Mouse (Mus musculus) lung, adult 2 months (tissue): ENCODE measurements around the gene Ldlrad3. TPM values are rescaled to one million over a fixed set of nuclear protein-coding genes. Genes with fewer than 3 reads are reported as not detected.

Experiments used
- DNase-seq: peaks from one replicate; pipeline ENCODE4 v3.0.0; 2022
- H3K4me1 ChIP-seq: fragments of 200-500 bp; 2 replicates; pipeline ENCODE4 v1.6.1; 2011; ENCODE audit warnings: low read length; ENCODE audit not compliant: control insufficient read depth, insufficient read depth
- H3K4me3 ChIP-seq: fragments of 200-500 bp; replicated peaks from 2 replicates; pipeline ENCODE3; 2011; ENCODE audit warnings: low read depth, mild to moderate bottlenecking, control low read depth, low read length; ENCODE audit errors: extremely low read depth
- CTCF ChIP-seq: fragments of 200-500 bp; IDR thresholded peaks from 2 replicates; pipeline ENCODE4 v1.5.1; 2011; ENCODE audit warnings: mild to moderate bottlenecking, low read length, control low read depth; ENCODE audit not compliant: insufficient read depth
- POLR2A ChIP-seq: fragments of 200-500 bp; IDR thresholded peaks from 2 replicates; pipeline ENCODE4 v1.6.1; 2011; ENCODE audit warnings: low read depth, mild to moderate bottlenecking, control low read depth, low read length, borderline replicate concordance; ENCODE audit errors: extremely low read depth
- WGBS: fragments of 180-500 bp; shearing (Covaris S2); methylation state at CpG from one replicate; pipeline ENCODE4 v1.1.7; 2018; 5-methylcytosine and 5-hydroxymethylcytosine counted together
- polyA plus RNA-seq: library from polyadenylated mRNA; depleted of rRNA; stranded (reverse); fragments of >200 nt; gene quantifications from 2 replicates; pipeline ENCODE4 v1.2.3, GENCODE M21; 2012

Ldlrad3 gene
- polyA plus RNA-seq, 1 experiment: 14.6 TPM

- DNase-seq: no peak
- TF ChIP-seq POLR2A (no peak), CTCF (no peak)
- whole genome bisulfite sequencing: 88% methylated on average over 4 of the region's 4 CpGs
- no peak overlapping the region for H3K4me3 ChIP-seq
- H3K4me1 ChIP-seq: no peaks in the 10 kb centered on the region
These were observed 64.6 kb downstream of the Ldlrad3 start for GRCm38 (mm10) chr2:102121440-102122145.

DNA sequence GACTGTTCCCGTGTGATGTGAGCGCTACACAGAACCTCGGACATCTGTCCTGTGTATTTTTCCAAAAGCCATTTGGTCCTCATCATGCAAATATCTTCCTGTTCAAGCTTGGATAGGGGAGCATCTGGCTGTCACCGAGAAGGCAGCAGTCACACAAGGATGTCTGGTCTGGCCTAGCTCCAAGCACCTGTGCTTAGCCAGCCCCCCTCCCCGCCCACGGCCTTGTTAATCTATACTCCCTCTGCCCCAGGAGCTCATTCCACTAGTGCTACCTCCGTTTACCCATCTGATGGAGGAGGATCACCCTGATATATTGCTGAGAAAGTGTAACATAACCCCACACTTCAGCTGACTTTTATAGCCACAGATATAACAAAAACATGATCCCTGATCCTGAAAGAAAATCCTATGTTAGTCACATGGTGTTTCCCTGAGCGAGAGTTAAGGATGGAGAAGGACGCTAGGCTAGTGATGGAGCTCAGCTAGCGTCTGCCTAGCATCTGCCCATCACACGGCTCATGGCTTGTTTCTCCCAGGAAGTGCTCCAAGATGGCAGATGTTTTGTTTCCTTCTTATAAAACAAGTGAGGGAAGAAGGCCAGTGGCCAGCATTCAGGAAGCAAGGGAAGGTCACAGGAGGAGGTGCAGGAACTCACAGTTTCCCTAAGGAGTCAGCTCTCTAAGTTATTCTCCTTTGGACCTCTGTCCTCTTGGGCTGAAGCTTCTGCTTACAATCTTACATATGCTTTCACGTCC, 66.3 kb downstream of the Ldlrad3 start:
- 63% methylated on average over 12 of the region's 12 CpGs for WGBS
- Histone ChIP-seq H3K4me1 (no peaks in the 10 kb centered on the region), H3K4me3 (no peak overlapping the region)
- no peak for TF ChIP-seq CTCF
- no peak for TF ChIP-seq POLR2A
- no peak for DNase-seq

DNA sequence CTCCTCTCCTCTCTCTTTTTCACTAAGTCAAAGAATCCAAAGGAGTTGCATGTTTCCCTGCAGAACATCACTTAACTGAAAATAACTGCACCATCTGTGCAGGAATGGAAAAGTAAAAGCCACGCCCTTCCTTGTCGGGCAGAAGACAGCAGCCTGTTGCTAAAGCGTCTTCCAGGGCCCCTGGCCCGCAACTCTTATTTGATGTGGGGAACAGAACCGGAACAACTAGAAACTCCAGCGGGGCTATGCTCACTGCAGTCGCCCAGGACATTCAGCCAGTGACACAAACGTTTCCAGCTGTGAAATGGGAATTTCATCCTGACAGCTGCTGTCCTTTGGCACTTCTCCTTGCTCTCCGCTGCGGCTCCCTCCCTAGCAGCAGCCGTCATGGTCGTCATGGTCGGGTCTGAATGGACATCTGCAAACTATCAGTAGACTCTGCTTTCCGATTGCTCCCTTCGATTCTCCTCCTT, 67.2 kb downstream of the Ldlrad3 start:
- no peaks in the 10 kb centered on the region for H3K4me1 ChIP-seq
- no peak overlapping the region for H3K4me3 ChIP-seq
- no peak for TF ChIP-seq CTCF
- no peak for TF ChIP-seq POLR2A
- DNase-seq: no peak
- 56% methylated on average over 15 of the region's 15 CpGs for WGBS

GRCm38 (mm10) chr2:102117402-102117760, 68.8 kb downstream of the Ldlrad3 start:
- DNase-seq: no peak
- no peak overlapping the region for H3K4me3 ChIP-seq
- TF ChIP-seq POLR2A (no peak), CTCF (no peak)
- peaks cover 4% of the 10 kb centered on the region; the same call in 1 of the 2 replicates for H3K4me1 ChIP-seq
- 71% methylated on average over 6 of the region's 6 CpGs for WGBS

DNA sequence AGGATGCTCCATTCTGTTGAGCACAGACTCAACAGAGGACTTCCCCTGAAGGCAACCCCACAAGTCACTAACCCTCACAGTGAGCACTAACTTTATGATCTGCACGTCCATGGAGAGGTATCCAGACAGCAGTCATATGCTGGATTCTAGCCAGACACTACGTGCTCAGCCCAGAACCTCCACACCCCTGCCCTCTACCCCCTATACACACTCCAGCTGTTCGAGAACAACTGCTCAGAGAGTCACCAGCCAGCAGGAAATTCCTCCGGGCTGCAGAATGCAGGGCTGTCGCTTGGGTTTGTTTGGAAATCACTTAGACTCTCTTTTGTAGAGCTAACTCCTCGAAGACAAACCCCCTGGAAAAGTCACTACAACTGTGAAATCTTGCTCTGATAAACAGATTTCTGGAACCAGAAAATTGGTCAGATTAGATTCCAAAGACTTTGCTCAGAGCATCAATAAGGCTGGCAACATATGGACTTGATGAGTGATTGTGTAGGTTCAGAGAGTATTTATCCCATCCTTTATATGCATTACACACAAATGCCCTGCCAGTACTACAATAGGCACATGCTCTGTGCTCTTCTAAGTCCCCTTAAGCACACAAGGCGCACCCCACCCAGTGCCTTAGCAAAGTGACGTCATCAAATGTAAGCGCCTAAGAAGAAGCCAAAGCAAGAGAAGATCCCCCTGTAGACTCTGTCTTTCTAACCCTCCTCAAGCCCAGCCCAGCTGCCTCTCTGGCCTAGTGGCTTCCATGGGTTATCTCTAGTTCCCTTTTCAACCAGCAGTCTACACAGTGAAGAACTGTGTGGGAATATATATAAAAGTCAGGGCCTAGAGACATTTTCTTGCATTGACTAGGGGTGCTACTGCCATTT, 69.4 kb downstream of the Ldlrad3 start:
- Histone ChIP-seq H3K4me1 (peaks cover 4% of the 10 kb centered on the region; the same call in 1 of the 2 replicates), H3K4me3 (no peak overlapping the region)
- DNase-seq: no peak
- WGBS: 35% methylated on average over 9 of the region's 9 CpGs
- TF ChIP-seq CTCF (no peak), POLR2A (no peak)

- TF ChIP-seq CTCF (no peak), POLR2A (no peak)
- Histone ChIP-seq H3K4me1 (peaks cover 4% of the 10 kb centered on the region), H3K4me3 (no peak overlapping the region)
- no peak for DNase-seq
- WGBS: 95% methylated on average over 3 of the region's 3 CpGs
These were observed 72.4 kb downstream of the Ldlrad3 start for GRCm38 (mm10) chr2:102113801-102114200.

DNA sequence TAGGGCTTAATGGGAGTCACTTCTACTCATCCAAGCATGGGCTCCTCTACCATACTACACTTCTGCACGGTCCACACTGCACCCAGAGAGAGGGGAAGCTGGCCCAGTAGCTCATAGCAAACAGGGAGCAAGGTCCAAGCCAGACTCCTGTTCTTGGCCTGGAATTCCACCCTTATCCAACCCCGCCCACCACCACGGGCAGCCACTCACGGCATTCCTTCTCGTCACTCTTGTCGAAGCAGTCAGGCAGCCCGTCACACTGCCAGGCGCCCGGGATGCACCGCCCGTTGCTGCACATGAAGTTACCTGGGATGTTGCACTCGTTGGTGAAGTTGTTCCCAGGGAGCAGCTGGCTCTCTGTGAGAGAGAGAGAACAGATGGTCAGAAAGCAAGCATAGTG, 72.9 kb downstream of the Ldlrad3 start:
- Histone ChIP-seq H3K4me1 (peaks cover 4% of the 10 kb centered on the region), H3K4me3 (no peak overlapping the region)
- peak; percentile 39 for DNase-seq
- TF ChIP-seq POLR2A: no peak
- no peak for TF ChIP-seq CTCF
- 71% methylated on average over 12 of the region's 12 CpGs for WGBS

DNA sequence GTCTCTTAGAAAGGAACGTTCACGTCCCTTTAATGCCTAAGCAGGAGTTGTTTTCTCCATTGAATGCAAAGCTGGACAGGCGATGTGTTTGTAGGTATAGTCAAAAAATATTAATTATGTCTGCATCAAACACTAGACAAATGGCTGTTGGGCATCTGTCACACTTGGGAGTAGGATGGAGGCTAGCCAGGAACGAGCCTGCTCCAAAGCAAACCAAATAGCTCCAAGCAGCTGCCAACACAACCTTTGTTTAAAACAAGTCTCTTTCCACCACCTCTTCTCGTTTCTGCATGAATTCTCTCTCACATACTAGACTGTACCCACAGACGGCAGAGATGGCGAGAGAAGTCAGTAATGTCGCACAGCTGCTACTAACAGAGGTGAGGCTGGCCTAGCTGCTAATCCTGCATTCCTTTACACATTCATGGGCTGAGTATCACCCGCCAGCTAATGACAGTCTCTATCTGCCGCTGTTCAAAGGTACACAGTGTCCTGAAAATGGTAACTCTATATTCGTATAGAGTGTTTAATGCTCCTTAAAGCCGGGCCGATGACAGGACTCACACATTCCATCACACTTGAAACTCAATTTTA, 74.2 kb downstream of the Ldlrad3 start:
- no peak for DNase-seq
- whole genome bisulfite sequencing: 72% methylated on average over 13 of the region's 13 CpGs

DNA sequence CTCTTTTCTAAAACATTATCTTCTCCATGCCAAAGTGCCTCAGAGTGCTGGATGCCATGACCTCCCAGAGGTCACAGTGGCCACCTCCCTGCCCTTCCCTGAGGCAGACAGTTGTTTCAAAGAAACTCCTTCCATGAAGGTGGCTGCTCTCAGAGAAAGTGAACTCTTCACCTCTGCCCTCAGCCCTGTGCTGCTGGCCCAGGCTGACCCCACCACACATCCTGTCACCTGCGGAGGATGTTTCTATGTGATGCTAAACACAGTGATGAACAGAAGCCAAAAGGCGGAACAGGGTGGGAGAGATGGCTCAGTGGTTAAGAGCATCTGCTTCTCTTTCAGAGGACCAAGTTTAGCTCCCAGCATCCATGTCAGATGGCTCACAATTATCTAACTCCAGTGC, 75.9 kb downstream of the Ldlrad3 start:
- TF ChIP-seq POLR2A: no peak
- TF ChIP-seq CTCF: no peak

More for the DNA sequence above, 74.2 kb downstream of the Ldlrad3 start:
- TF ChIP-seq POLR2A: no peak
- no peak for TF ChIP-seq CTCF
- Histone ChIP-seq H3K4me3 (no peak overlapping the region), H3K4me1 (peaks cover 4% of the 10 kb centered on the region)

More for the DNA sequence above, 75.9 kb downstream of the Ldlrad3 start:
- no peak for DNase-seq
- 88% methylated on average over 2 of the region's 2 CpGs for WGBS
- Histone ChIP-seq H3K4me1 (peaks cover 7% of the 10 kb centered on the region), H3K4me3 (no peak overlapping the region)
